Mouse (Mus musculus): Measurements from ENCODE around the gene Pate3.
"Not testable (repeated sequence)": the region's sequence is repeated elsewhere in the genome, so short reads cannot be mapped to it uniquely, and the experiment has no call there.

Gene Pate3

DNA sequence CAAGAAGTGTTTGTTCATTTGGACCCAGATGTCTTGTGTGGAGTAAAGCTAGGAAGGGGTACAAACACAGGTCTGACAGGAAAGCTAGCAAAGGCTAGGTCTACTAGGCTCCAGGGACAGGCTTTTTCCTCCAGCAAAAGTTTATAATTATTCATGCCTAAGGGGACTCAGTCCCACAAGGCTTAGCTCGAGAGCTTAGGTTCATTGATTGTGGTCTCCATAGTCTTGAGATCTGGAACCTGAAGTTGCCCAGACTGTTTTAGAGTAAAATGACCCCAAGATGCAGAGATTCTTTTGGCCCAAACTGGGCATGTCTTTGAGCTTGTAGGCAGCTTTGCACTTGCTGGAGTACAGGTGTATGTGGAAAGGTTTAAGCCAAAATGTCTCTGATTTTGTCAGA lies at the start of gene Pate3:
TSS of gene Pate3 (minus strand) at position 101 of the 400 bp plus-strand sequence.
- no peak for DNase-seq

DNA sequence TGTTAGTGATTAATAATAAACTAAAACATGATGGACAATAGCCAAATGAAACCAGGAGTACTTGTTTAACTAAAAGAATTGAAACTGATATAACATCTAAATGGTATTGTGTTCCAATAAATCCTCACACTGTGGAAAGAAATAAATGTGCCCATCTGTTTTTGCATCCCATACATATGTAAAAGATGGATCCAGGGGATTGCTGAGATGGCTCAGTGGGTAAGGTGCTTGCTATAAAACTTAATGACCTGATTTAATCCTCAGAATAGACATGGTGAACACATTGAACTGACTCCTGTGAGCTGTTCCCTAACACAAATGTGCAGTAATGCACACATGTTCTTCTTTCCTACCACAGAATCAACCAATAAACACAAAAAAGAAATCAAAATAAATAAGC lies 43.9 kb upstream of the Pate3 start:
- no peak for DNase-seq

DNA sequence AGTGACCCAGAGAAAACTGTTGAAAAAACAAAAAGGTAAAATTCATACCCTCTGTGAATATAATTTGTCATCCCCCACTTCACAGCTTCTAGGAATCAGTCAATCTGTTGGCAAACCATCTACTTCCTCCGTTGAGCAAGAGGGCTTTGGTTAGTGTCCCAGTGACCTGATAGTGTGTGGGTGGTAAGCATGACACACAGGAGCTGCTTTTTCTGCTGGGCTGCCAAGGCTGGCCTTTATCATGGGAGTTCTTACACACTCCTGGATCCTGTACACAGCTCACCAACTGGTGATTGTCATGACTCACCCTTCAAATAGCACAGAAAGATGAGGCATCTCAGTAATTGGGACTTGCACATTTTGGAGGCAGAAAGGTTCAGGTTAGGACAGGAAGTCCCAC lies 39.0 kb upstream of the Pate3 start, which contains the start of gene Pate1:
TSS of gene Pate1 (minus strand) at position 378 of the 400 bp plus-strand sequence.
- no peak for DNase-seq

DNA sequence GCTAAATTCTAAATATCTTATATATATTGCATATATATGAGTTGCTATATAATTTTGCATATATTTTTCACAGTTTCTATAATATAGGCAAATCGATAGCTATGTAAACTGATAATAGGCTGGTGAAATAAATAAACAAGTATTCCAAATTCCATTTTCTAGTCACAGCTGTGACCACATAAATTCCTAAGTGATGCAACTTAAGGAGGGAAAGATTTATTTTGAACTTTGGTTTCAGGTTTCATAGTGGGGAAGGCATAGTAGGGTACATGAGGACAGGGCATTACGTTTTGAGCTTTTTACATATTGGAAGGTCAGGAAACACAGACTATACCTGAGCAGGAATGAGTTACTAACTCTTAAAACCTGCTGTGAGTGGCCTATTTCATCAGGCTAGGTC lies 25.6 kb upstream of the Pate3 start:
- DNase-seq: no peak

DNA sequence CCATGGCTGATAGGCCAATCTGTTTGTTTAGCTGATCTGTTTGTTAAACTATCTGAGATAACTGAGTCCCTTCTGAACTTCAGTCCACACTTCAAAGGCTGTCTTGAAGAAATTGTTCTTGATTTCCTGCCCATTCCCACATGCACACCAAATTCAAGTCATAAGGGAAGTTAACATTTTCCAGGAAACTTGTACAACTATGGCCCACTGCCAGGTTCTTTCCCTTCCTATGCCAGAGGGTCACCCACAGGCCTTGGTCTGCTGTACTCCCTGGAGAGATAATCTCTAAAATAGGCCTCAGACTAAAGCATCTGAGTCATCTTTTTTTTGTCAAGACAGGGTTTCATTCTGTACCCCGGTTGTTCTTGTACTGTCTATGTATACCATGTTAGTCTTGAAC lies 15.0 kb downstream of the Pate3 start:
- DNase-seq: no peak

DNA sequence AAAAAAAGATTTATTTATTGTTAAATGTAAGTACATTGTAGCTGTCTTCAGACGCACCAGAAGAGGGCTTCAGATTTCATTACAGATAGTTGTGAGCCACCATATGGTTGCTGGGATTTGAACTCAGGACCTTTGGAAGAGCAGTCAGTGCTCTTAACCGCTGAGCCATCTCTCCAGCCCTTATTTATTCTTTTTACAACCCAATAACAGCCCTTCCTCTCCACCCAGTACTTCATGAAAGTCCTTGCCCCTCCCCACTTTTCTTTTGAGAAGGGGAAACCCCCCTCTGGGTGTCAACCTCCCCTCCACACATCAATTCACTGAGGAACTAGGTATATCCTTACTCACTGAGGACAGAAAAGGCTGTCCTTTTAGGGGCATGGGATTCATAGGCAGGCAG lies 31.2 kb downstream of the Pate3 start:
- not testable (repeated sequence) for DNase-seq

DNA sequence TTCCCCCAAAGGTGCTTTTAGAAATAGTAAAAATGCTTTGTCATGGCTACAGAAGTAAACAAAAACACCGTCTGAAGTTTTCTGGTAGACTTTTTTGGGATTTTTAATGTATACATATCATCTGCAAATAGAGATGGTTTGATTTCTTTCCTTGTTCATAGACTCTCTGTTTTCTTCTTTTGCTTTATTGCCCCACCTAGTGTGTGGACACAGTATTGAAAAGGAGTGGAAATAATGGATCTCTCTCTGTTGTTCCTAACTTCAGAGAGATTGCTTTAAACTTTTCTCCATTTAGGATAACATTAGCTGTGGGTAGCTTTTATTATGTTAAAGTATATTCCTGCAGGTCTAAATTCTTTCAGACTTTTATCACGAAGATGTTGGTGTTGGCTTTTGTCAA lies 34.0 kb downstream of the Pate3 start:
- DNase-seq: no peak

DNA sequence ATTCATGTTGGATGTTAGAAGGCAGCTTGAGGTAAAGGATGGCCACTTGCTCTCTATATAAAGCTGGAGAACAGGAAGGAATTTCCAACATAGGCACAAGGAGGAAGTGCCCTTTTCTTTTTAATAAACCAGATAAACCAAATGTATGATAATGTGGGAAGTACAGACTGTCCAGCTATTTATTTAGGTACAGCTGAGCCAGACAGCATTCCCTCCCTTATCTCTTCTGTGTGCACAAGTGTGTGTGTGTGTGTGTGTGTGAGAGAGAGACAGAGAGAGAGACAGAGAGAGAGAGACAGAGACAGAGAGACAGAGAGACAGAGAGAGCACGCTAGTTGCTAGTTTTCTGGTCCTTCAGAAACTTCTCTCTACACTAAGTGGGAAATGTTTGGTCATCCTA lies 36.2 kb downstream of the Pate3 start, which contains the start of gene Pate4:
TSS of gene Pate4 (minus strand) at position 101 of the 400 bp plus-strand sequence.
- DNase-seq: no peak

DNA sequence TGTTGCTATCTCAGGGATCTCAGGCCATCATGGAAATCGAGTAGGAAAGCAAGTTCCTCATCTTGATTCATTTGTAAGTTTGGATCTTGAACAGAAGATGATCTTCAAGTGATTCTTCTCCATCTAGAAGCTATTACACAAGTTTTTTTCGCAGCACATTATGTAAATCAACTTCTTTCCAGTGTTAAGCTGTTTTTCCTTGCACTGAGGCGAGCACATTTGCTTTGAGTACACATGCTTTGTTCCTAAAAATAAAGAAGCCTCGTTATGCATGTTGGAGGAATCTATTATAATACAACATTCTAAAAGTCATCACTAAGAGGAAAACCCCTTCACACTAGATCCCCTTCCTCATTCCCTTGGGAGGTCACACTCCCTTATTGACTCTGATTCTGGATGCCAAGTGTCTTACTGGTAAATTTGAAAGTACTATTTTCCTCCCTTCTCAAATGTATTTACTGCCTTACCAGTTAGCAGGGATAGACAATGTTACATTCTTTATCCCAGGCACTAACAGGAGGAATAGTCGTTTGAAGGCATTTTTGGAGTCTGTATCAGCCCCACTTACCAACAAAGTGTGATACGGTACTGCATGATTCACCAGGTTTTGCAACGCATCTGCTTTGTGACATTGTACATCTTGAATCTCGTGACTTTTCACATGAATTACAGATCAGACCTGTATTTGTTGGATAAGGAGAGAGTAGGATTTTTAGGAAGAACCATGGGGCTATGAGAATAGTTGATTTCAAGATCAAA lies 40.2 kb downstream of the Pate3 start:
- DNase-seq: no peak

All from thymus, adult 18-20 months (tissue).